Mouse (Mus musculus) liver, adult (tissue): ENCODE data around the gene Nsmce1.

Experiments
- GATA4 ChIP-seq: IDR thresholded peaks from 2 replicates; pipeline ENCODE4 v1.6.1; 2014; ENCODE audit warnings: mild to moderate bottlenecking, low read length; ENCODE audit not compliant: insufficient replicate concordance

The Nsmce1 gene

DNA sequence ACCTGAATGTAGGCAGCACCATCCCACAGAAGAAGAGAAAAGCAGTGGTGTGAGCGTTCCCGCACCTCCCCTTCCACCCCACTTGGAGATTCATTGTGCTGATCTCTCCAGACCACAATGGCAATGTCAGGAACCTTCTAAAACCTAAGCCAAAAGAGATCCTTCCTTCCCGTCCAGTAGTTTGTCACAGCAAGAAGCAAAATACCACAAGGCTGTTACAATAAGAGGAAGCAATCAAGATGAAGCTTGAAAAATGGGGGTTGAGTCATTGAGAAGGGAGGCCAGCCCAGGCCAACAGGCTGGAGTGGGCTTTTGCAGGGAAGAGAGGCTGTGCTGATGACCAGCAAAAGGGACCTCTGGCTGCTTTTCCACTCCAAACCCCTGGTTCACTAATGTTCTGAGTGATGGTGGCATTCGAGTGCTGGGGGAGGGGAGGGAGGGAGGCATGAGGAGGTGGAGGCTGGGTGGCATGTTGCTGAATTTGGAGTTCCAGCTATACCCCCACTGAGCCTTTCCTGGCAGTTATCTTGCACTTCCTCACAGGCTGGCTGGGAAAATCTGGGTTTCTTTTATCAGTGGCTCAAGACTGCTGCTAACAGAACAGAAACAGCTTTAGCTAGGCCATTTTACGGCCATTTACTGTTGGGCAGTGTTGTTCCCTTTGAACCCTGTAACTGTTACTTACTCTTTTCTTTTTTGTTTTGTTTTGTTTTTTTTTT lies 12.1 kb upstream of the Nsmce1 start:
- TF ChIP-seq GATA4, result peak; percentile 82

DNA sequence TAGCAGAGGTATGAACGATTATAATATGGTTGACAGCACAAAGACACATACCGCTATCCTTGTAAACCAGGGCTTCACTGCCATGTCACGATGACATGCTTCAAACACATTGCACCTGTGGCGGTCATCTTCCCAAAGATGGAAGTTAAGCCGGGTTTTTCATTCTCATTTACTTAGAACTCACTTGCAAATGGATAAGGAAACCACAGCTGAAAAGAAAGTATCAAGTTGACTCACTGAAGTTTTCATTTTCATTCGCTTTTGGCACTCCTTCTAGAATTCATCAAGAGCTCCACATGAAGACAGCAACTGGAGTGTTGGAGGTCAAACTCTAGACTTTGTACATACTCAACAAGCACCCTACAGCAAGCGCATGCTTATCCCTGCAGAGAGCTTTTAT lies 9.5 kb upstream of the Nsmce1 start:
- TF ChIP-seq GATA4, result no peak

DNA sequence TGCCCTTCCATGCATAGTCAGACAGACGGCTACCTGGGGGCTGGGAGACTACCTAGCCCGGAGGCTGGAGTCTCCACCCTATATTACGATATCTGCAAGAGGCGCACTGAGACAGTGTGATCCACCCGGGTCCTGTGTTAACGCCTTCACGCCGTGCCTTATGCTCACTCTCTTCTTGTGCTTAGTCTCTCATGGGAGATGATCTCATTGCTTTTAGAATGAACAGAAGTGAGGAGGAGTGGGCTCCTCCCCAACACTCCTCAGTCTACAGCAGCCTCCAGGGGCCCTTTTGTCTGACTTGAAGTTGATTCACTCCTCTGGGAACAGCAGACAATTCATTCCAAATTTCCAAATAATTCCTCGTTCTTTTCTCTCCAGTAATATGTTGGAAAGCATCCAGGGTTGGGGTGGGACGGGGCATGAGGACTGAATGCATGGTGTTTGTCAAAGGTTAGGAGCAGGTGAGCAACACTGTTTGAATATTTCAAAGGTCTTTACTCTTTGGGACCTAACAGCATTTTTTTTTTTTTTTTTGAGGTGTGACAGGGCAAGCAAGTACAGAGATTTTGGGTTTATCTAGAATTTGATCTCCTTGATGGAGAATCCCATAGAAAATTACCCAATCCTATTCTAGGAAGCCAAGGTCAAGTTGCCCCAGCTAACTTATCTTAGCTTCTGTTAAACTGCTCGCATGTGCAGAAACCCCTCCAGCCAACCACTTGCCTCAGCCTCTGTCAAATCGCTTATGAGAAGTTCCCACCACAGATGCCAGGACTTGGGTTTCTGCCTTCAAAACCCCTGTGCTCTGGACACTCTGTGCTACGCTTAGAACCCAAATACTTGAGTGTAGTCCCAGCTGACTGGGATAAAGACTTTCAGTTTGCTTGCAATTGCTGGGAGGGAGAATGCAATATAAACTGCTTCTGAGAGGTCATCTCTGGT lies 8.8 kb upstream of the Nsmce1 start:
- no peak for TF ChIP-seq GATA4

DNA sequence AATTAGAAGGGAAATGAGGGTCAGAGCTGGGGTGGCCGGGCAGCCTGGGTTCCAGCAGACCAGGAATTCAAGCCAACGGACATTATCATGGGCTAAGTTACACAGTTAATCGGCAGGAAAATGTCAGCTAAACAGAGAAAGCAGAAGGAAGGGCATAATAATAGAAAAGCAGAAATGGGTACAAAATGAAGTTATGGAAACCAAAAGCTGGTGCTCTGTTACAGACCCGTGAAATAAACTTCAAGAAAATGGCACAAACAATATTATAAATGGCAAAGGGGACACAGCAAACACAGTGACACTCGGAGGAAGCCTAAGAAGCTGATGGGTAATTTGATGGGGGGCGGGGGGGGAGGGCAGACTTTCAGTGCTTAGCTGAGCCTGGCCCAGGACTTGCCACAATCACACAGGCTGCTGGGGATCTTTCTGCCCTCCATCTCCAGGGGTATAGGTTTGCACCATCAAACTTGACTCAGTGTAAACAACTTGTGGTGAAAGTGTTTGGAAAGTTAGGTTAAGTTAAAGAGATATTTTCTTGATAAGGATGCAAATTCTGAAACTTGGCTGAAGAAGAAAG lies 4.6 kb upstream of the Nsmce1 start:
- no peak for TF ChIP-seq GATA4

DNA sequence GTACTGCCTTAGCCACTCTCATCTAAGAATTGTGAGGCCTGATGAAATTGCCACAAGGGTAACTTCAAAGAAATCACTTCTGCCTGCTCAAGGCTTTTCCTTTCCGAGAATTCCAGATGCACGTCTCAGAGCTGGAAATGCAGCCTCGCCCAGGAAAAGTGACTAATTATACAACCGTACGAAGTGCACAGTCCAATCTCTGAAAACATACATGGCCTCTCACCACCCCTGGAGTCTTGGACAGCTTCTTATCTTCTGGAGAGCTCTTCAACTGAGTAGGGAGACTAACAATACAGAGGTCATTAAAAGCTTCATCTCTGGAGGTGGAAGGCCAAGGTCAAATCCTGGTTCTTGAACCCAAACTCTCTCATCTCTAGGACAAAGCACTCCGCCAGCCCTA lies 1.2 kb upstream of the Nsmce1 start:
- TF ChIP-seq GATA4, result peak; percentile 90

DNA sequence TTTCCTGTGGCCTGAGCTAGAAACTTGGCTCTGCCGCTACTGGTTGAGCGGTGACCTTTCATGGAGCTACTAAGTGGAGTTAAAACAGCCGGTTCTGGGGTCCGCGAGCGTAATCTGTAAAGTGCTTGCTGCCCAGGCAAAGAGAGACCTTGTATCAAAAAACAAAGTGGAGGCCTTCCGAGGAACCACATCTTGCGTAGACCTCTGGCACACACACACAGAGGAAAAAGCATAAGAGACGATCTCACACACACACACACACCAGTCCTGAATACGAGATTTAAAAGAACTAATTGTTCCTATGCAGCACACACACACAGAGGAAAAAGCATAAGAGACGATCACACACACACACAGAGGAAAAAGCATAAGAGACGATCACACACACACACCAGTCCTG lies 364 bp upstream of the Nsmce1 start:
- no peak for TF ChIP-seq GATA4

DNA sequence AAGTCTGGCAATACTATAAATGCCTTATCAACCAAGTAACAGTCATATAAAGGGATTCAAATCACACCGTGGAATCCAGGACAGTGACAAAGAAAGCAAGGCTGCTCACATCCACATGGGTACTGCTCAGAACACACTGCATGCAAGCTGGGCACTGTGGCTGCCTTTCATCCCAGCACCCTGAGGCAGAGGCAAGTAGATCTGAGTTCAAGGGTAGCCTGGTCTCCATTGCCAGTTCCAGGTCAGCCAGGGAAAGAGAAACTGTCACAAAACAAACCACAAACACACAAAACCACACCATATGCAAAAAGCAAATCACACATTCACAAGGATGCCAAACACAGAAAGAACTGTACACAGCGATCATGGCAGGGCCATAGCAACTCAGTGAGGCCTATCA lies 1.8 kb downstream of the Nsmce1 start:
- TF ChIP-seq GATA4, result no peak

DNA sequence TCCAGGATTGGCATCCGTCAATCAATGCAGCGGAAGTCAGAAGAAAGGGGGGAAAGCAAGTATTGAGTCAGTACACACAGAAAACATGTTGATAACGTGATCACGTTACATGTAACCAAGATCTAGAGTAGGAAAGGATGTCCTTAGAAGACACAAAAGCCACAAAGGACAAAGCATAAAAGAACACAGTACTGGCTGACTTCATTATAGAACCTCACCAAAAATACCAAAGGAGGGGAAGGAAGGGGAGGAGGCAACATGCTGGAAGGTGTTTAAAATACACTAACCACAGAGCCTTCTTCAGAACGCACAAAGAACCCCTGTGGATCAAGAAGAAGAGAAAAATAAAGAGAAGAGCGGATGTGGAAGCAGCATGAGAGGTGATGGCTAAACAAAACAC lies 2.7 kb downstream of the Nsmce1 start:
- no peak for TF ChIP-seq GATA4

DNA sequence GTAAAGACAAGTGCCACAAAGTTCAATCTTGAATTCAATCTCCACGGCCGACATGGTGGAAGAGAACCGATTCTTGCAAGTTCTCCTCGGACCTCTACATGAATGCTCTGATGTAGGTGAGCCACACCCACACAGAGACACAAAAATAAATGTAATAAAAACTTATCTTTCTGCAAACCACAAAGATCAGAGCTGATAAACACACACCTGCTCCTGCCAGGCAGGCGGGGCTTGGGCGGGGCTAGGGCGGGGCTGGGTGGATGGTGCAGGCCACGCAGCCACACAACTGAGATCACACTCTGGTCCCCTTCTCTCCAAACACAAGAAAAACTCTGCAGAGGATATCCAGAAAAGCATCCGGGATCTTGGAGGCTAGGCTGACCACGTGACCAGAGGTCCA lies 4.3 kb downstream of the Nsmce1 start:
- no peak for TF ChIP-seq GATA4

DNA sequence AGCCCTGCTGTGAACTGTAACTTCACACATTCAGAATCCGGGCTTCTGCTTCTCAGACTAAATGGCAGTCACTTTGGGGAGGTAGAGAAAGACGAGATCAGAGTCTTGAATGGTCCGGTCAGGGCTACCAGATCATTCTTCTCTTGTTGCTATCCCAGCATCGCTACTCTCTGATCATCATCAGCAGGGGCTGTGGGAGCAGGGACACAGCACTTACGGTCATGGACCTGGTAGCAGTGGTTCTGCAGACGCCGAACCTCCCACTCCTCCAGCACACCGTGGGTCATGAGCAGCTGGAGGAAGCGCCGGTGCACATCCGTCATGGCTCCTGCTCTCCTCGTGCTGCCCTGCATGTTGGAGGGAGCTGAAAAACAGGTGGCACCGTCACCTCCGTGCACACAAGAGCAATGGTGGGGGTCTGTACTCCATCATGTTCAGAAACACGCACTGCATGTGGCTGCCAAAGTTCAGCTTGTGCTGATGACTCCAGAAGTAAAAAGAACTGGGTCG lies 5.2 kb downstream of the Nsmce1 start:
- no peak for TF ChIP-seq GATA4

DNA sequence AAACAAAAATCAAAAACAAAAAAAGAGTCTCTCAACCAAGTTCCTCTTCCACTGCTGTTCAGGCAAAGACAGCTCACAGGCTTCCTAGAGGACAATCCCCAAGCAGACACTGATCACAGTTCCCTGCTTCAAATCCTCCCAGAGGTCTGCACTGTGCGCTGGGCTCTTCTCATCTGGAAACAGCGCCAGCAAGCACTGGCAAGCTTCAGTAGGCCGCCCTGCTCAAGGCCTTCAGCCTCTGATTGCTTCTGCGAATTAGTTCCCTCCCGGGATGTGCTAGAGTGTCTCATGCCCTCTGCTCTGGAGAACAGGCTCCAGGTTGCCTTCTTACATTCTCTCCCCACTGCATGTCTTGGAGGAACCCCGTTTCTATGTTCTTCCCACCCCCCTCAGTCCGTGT lies 6.6 kb downstream of the Nsmce1 start:
- no peak for TF ChIP-seq GATA4

DNA sequence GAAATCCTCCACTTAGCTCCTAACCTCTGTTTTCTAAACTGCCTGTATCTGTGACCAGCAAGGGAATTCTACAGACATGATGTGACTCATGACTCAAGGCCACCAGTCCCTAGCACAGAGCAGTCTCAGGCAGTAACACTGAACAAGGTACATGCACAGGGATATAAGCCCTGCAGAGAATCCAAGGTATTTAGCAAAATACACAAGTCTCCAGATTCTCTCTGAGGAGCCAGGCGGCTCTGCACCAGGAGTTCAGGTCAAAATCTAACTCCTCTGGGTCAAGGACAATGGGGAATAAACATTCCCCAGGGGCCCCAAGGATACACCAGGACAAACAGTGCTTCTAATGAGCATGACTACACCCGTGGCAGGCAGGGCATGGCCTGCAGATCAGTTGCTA lies 8.5 kb downstream of the Nsmce1 start:
- no peak for TF ChIP-seq GATA4

DNA sequence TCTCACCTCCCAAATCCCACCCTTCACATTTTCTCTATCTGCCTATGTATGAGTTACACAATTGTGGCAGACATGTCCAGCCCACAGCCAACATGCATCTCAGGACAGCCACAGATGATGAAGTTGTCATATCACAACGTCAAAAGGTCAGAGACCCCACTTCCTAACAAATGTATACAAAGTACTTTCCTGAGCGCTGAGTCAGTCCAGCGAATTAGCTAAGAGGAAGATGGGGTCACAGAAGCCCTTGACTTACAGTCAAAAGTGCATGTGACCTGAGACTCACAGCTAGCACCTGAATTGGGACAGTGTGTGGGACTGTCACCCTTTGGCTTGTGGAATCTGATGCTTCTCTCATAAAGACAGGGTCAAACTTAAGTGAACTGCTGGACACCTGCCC lies 9.1 kb downstream of the Nsmce1 start:
- TF ChIP-seq GATA4, result no peak

DNA sequence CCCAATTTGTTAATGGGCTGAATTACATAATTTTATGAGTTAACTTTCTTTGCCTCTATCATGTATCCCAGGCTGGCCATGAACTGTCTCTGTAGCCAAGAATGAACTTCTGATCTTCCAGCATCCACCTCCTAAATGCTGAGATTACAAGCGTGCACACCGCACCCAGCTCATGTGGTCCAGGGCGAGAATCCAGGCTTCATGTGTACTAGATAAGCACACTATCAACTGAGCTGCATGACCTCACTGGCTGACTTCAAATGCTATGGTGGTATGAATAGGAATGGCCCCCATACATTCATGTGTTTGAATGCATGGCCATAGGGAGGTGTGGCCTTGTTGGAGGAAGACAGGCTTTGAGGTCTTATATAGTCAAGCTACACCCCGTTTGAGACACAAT lies 10.9 kb downstream of the Nsmce1 start:
- TF ChIP-seq GATA4, result no peak

DNA sequence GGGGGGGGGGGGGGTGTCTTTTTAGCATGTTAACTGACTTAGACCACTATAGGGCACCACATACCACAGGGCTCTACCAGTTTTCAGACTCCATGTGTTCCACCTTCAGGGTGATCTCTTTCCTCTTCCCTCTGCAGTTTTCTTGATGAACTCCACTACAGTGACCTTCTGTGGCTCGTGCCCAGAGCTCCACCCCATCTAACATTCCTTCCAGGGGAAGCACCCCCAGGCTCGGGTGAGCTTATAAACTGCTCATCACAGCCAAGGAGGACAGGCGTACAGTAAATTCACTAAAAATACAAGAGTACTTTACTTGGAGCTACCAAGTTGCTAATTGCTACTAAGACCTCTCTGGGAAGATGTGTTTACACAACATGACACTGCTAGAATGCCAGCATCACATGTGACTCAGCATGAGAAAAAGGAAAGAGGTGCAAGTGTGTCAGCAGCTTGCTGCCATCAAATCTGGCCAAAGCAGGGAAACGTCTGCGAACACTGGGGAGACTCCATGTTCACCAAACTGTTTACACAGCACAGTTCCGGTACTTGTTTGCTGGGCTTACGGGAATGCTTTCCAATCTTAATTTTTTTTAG lies 12.9 kb downstream of the Nsmce1 start:
- TF ChIP-seq GATA4, result no peak
